Mouse (Mus musculus) cerebellum, postnatal 36 days (tissue): ENCODE results near the gene Efcab2.

ENCODE experiments used
- DNase-seq, 2 experiments: peaks; one replicate each; pipeline ENCODE4 v3.0.0; 2021 to 2022; ENCODE audit warnings: mixed read lengths in 2 of 2

The Efcab2 gene

GRCm38 (mm10) chr1:178485868-178486220 is 80.0 kb downstream of the Efcab2 start:
- no peak for DNase-seq

- no peak for DNase-seq
Observed at GRCm38 (mm10) chr1:178486828-178487227, 80.9 kb downstream of the Efcab2 start.

- DNase-seq = no peak
Observed at GRCm38 (mm10) chr1:178489127-178489526, 83.2 kb downstream of the Efcab2 start.

- DNase-seq = no peak
Observed at GRCm38 (mm10) chr1:178491733-178492132, 85.8 kb downstream of the Efcab2 start.

GRCm38 (mm10) chr1:178492493-178492892 is 86.6 kb downstream of the Efcab2 start:
- DNase-seq = no peak

- DNase-seq = no peak
Observed at GRCm38 (mm10) chr1:178496186-178496585, 90.3 kb downstream of the Efcab2 start.

GRCm38 (mm10) chr1:178496841-178497240 is 91.0 kb downstream of the Efcab2 start:
- peak; percentile 17 to 20 for DNase-seq

GRCm38 (mm10) chr1:178506938-178507337 is 101.1 kb downstream of the Efcab2 start:
- DNase-seq = no peak

- DNase-seq = no peak
Observed at GRCm38 (mm10) chr1:178512323-178513031, 106.6 kb downstream of the Efcab2 start.

GRCm38 (mm10) chr1:178513954-178514353 is 108.1 kb downstream of the Efcab2 start:
- DNase-seq = no peak

GRCm38 (mm10) chr1:178515839-178516238 is 110.0 kb downstream of the Efcab2 start:
- DNase-seq = no peak

- no peak for DNase-seq
Observed at GRCm38 (mm10) chr1:178522389-178522788, 116.5 kb downstream of the Efcab2 start.

- no peak for DNase-seq
Observed at GRCm38 (mm10) chr1:178523152-178523551, 117.3 kb downstream of the Efcab2 start.

- DNase-seq = peak; percentile 82 to 87
Observed at GRCm38 (mm10) chr1:178527185-178527546, 121.3 kb downstream of the Efcab2 start.

- peak; percentile 38 to 49 for DNase-seq
Observed at GRCm38 (mm10) chr1:178527547-178528361, 121.9 kb downstream of the Efcab2 start.

- peak; percentile 63 to 74 for DNase-seq
Observed at GRCm38 (mm10) chr1:178528431-178529351, 122.8 kb downstream of the Efcab2 start, which contains the start of gene Kif26b. Gene Kif26b, plus strand, starts transcription at chr1:178529125.

GRCm38 (mm10) chr1:178529512-178530300 is 123.8 kb downstream of the Efcab2 start:
- DNase-seq = peak; percentile 43 to 44

GRCm38 (mm10) chr1:178530301-178531078 is 124.6 kb downstream of the Efcab2 start:
- DNase-seq = peak; percentile 92 to 93
